Mouse (Mus musculus) CD4-positive, CD25-positive, alpha-beta regulatory T cell, adult 9 weeks (primary cell): ENCODE results near the gene Cyct. TPM values are rescaled to one million over a fixed set of nuclear protein-coding genes. Genes with fewer than 3 reads are reported as not detected.

Experiments
- polyA plus RNA-seq: library from polyadenylated mRNA; unstranded; fragments of 100-300 nt; shearing (Covaris generic); gene quantifications from one replicate; pipeline ENCODE4 v1.2.1, GENCODE M21; 2017

Cyct gene
- polyA plus RNA-seq, result not detected

GRCm38 (mm10) chr2:76360226-76360625 lies at the start of gene Cyct:
Gene Cyct (minus strand): TSS chr2:76360450.

GRCm38 (mm10) chr2:76406151-76406936 lies 46.1 kb upstream of the Cyct start, which contains the start of gene Osbpl6:
Gene Osbpl6 (plus strand): TSS chr2:76406508.

DNA sequence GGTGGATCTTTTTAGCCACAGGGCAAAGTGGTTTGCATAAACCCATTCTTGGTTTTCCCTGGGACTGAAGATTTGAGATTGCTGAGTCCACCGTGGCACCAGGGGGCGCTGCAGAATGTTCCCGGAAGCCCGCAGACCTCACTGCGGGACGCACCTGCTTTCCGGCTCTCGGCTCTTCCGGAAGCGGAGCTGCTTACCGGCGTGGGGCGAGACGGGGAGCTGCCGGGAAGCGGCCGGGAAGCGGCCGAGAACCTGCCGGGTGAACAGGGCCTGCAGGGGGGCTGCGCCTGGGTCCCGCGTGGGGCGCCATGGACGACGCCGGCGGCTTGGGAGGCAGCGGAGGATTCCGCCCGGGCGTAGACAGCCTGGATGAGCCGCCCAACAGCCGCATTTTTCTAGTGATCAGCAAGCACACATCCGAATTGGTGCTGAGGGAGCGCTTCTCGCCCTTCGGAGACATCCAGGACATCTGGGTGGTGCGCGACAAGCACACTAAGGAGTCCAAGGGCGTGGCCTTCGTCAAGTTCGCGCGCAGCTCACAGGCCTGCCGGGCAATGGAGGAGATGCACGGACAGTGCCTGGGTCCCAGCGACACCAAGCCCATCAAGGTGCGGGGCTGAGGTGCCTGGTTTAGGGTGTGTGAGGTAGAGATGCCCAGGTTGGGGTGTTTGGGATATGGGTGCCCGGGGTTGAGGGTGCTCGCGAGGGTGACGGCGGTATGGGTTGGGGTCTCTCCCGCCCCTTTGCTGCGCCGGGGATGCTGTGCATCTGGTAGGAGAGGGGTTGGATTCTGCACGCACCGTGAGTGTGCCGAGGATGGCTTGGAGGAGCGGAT lies 9.8 kb upstream of the Cyct start, which contains the start of gene Rbm45:
Rbm45 (plus strand) TSS at position 164 of the 835 bp plus-strand sequence.

DNA sequence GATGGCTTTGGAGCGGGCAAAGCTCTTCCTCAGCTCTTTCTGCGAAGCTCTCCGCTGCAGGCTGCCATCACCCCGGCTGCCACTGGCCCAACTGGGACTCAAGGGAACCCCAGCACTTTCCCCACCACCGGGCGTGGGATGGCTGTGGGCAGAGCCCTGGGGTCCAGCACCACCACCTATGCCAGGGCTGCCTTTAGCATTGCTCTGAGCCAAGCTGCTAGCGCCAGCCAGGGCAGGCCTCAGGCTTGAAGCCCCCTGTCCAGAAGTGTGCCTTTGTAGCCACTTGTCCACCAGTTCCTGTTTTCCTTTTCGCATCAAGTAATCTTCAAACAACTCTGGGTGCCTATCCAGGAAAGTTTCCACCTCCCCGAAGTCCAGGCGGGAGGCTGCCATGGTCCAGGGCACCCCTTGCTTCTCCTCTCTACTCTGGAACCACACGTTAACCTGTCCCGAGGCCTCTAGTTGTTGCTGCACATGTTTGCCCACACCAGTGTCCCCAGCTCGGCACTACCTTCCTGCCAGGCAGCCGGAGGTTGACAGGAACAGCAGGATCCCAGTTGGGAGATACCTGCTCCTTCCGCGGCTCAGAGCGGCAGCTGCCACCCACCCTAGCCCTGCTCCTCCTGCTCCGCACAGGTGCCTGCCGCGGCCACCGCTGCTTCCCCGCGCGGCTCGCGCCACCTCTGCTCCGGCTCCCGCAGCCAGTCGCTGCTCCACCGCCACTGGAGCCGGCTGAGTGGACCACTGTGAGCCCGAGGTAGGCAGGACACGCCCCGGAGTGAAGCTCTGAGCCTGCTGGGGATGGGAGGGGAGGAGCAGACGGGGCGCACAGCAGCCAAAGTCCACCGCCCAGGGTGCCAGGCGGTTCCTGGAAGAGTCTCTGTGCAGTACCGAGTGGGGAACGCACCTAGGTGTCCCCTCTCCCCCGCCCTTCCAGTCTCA lies 21.8 kb downstream of the Cyct start, which contains the start of gene Pde11a:
Pde11a (minus strand) TSS at position 560 of the 942 bp plus-strand sequence.

Other genes with a start within 250 kb of the Cyct start
- gene Pde11a, start 21.7 kb downstream of the Cyct start, polyA plus RNA-seq, result 11.9 TPM
- 6.5 TPM for gene Rbm45, start 9.5 kb upstream of the Cyct start, polyA plus RNA-seq
- 0.21 TPM for gene Osbpl6, start 46.1 kb upstream of the Cyct start, polyA plus RNA-seq